Mouse (Mus musculus) lung, postnatal 25 days (tissue): ENCODE data around the gene Ttc38.
"Not testable (repeated sequence)": the region's sequence is repeated elsewhere in the genome, so short reads cannot be mapped to it uniquely, and the experiment has no call there.

Source experiments
- DNase-seq: peaks from one replicate; pipeline ENCODE4 v3.0.0; 2022; ENCODE audit warnings: low spot score

The Ttc38 gene

DNA sequence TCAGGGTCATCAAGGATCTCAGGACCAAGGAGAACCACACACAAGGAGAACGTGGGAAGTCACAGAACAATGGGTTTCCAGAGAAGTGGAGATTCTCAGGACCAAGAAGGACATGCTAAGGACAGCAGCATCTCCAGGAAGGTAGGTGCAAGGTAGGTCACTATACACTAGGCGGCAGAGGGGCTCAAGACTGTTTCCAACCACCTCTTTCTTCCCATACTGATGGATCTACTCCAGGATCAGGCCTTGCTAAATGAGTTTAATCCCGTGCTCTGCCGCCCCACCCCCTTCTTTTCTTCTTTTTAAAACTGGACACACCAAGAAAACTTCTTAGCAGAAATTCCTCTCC is 10.1 kb upstream of the Ttc38 start:
- no peak for DNase-seq

DNA sequence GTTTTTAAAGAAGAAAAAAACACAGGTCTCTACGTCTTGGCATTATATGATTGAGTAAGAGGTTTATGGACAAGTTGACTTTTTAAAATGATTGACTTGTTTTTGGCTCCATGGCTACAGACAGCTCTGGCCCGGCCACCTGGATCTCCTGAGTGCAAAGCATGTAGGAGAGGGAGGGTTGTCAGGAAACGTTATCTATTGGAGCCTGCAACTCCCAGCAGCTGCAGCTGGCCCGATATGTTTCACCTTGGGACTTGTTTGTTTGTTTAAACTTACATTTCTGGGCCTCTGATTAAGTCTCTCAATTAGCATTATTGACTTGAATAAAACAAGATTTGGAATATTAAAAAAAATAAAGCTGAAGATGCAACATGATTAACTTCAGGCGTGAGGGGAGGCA is 5.4 kb upstream of the Ttc38 start:
- DNase-seq: no peak

DNA sequence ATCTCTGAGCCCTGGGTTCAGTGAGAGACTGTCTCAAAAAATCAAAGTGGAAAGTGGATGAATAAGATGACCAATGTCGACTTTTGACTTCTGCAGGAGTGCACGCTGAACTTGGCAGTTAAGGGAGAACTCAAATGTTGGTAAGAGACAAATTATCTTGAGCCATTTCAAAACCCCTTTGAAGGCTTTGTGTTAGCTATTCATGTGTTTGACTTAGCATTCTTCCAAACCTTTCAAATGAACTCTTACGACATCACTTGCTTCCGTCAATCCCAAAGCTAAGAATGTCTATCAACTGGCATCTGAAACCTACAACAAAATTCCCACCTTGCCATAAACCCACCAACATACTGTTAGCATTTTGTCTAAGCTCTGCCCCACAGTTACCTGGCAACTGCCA is 4.0 kb upstream of the Ttc38 start:
- peak; percentile 55 for DNase-seq

DNA sequence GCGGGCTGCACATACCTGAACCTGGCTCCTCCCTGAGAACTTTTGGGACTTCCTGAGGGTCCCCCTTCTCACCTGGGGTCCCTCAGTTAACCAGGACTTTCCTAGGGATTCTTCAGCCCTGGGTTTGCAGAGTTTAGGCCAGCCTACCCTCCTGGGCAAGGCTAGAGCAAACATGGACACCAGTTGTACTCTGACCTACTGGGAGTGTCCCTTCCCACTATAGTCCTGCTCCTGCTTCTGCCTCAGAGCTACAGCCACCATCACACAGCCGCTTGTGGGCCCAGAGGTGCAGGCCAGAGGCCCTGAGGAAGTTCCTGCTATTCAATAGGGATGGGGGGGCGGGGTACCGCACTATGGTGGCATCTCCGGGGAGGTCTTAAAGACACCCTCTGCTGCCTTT is 2.6 kb upstream of the Ttc38 start:
- DNase-seq: no peak

DNA sequence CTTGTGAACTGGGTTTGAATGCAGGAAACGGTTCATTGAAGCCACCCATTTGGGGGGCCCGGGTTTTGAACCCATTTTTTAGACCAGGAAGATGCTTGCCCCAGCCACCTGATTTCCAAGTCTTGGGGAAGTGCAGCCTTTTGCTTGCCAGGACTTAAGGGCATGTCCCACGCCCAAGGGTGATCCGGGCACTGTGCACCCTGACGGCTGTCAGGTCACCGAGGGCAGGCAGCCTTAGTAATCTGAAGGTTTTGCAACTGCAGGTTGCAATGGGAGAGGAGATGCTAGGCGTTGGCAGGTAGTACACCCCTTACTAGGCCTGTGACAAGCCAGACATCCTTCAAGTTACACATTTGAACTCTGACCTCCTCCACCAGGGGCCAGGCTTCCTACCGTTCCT is 493 bp downstream of the Ttc38 start:
- DNase-seq: no peak

DNA sequence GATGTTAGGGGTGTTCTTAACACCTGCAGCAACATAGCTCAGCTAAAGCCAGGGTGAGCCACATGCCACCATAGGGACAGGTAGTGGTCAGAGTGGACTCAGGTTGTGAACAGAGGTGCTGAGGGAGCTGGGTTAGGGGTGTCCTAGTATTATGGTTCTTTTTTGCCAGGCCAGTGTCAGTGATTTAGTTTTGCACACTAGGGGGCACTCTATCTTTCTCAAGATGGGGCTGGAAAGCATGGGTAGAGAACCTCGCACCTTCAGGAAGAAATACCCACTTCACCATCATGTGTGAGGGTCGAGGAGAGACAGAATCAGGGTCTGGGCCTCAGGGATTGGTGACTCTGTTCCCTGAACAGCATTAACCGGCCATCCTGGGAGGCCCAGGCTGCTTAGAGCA is 3.2 kb downstream of the Ttc38 start:
- DNase-seq: no peak

DNA sequence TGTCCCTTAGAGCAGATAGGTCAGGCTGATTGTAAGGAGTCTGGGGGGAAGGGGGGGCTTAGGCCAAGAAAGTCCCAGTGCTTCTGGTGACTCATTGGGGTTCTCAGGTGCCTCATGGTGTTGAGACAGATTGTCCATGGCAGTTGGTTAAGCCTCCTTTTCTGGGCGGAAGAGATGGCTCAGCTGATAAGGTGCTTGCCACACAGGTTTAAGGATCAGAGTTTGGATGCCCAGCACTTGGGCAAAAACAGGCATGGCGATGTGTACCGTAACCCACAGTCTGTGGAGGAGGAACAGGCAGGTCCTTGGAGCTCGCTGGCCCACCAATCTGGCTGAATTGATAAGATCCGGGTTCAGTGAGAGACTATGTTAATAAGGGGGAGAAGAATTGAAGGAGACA is 4.8 kb downstream of the Ttc38 start:
- no peak for DNase-seq

DNA sequence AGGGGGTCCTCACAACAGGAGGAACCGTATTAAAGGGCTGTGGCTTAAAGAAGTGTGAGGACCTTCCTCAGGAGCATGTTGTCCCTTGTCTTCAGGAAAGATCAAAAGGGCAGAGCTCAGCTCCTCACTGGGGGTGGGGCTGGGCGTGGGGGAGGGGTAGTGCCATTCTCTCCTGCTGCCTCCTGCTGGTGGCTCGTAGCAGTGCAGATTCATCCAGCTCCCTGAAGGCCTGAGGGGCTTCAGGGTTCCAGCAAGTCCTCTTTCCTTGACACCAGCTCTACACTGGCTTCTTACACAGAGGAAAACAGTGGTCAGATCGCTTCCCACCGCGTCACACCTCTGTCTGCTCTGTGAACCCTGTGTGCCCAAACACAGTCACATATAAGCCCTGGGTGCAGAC is 8.9 kb downstream of the Ttc38 start:
- DNase-seq: no peak

DNA sequence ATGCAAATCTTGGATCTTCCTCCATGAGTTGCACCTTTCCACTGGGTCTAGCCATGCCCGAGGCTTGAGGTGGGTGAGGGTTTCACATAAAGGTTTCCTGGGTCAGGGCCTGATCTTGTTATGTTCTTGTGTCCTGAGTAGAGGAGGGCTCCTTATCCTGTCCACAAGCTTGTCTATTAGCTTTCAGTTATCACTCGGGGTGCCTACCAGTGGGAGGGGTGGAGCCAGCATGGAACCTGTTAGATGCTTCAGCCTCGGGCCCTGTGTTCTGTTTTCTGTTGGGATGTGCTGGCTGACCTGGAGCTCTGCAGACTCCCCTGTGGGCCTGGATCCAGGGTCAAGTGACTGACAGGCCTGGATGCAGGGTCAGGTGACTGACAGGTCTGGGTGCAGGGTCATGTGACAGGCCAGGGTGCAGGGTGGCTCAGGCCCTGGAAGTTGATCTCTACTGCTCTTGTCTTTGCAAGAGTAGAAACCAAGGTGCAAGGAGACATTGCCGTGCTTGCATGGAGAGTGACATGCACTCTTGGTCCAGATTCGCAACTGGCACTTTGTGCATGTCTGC is 9.8 kb downstream of the Ttc38 start:
- no peak for DNase-seq

DNA sequence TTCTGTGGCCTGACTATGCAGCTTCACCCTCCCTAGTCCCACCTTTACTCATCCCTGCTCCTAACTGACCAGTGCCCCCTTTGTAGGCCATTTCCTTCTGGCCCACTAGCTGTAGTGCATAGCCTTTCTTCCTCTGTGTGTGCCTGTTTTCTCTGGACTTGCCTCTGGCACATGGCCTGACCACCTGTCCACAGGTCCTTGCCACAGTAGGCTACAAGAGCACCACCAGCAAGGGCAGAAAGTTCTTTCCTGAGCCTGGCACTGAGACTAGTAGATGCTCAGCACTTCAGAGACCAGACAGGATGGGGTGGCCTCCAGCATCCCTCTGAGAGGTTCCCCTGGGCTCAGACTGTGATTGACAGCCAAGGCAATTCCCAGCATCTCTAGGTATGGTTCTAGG is 13.0 kb downstream of the Ttc38 start:
- DNase-seq: no peak

DNA sequence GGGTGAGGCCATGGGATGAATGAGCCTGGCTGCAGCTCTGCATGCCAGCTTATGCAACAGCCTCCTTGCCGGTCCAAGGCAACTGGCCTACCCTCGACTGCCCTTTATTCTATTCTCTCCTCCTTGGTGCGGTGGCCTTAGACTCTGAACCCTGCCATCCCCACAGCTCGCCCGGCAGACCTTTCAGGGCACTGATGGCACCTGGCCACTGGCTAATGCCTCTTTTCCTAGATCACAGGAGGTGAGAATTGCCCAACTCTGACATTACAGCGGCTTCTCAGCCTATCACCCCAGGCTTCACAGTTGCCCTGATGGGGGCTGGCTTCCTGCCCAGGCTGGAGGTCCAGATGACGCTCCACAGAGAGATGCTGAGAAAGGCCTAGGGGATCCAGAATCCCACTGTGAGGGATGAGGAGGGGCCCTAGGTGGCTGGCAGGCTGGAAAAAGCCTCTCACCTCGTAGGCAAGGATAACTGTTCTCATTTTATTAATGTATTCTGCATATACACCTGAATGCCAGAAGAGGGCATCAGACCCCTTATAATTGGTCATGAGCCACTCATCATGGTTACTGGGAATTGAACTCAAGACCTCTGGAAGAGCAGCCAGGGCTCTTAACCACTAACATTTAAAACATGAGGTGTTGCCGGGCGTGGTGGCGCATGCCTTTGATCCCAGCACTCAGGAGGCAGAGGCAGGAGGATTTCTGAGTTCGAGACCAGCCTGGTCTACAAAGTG is 19.7 kb downstream of the Ttc38 start:
- no peak for DNase-seq

DNA sequence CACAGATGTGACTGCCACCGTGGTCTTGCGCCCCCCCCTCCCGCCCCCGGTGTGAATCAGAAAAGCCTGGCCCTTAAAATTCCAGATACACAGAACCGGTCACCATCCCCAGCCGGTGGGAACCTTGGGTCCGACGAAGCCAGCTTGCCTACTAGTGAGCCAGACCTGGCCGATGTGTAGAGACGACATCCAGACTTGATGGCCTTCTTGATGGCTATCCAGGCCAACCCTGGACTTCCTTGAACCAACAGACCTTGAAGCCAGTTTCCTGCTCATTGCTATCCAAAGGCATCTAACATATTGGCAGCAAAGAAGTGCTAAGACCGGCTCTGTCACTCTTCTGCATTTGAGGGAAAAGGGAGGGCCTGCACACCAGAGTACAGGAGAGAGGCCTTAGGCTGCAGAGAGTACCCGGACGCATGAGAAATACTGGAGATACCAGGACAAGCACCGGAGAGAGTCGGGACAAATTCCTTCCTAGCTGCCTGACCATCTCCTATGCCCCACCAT is 26.9 kb downstream of the Ttc38 start:
- DNase-seq: no peak

DNA sequence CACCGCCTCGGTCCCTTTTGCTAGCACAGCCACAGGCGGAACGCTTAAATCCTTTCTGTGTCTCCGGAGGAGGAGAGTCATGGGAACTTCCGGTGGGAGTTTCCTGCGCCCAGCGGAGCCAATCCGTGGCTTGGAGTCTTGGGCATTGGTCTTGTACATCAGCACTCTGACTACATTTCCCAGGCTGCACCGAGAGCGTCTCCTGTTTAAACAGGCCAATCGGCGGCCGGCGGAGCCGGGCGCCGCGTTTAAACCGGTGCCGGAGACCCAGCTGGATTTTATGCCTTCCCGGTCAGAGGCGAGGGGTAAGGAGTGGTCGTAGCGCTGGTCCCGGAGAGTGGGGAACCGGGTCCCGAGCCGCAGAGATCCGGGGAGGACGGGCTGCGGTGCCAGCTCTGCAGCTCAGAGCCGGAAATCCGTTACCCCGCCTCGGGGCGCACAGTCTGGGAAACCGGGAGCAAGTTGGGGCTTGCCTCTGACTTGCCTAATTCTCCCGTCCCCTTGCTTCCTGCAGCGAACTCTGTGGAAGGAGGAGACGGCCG is 27.5 kb downstream of the Ttc38 start, which contains the start of gene Gtse1:
Gtse1 (plus strand) TSS at position 256 of the 542 bp plus-strand sequence.
- peak; percentile 97 for DNase-seq

DNA sequence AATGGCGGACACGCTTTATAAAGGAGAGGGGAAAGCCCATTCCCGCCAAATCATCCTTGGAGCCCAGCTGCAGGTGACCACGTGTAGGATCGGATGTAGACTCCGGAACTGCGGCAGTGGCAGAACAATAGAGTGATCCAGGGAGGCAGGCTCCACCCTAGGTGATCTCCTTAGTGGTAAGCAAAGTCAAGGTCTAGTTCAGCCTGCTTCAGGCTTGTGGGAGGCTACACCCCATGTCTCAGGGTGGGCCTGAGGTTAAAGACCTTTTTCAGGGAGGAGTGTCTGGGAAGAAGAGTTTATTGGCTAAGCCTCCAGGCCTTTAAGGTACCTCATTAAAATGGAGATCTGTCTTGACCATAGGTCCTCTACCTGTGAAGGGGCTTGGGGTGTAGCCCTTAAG is 33.8 kb downstream of the Ttc38 start:
- not testable (repeated sequence) for DNase-seq

DNA sequence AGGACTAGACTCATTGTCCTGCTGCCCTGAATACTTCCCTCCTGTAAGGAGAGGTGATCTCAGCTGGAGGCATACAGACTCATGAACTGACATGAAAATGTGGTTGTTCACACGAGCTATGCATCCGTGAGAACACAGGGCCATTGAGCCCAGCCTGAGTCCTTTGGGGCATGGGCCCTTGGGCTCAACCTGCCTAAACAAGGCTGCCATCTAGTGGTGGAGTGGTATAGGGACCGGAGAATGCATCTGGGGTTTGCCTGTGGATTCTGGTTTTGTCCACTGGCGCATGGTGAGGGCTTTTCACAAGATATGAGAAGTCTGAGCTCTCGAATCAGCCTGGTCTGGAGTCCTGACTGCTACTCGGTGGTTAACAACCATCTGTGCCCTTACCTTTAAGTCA is 35.6 kb downstream of the Ttc38 start:
- peak; percentile 80 for DNase-seq

DNA sequence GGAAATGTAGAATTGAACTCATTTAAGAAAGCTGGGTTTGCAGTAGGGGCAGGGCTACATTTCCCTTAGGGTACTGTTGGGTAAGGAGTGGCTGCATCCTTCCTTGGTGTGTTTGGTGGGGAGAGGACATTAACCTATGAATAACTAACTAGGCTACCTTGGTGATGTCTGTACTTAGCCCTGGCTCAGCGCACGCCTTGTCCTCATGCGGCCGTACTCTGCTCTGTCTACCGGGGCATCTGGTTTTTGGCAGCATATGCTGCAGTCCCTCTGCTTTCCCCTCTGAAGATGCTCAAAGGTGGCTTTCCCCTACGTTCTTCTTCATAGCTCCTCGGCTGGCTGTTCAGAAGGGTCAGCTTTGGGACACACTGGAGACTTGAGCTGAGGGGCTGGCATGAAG is 45.2 kb downstream of the Ttc38 start:
- DNase-seq: no peak

DNA sequence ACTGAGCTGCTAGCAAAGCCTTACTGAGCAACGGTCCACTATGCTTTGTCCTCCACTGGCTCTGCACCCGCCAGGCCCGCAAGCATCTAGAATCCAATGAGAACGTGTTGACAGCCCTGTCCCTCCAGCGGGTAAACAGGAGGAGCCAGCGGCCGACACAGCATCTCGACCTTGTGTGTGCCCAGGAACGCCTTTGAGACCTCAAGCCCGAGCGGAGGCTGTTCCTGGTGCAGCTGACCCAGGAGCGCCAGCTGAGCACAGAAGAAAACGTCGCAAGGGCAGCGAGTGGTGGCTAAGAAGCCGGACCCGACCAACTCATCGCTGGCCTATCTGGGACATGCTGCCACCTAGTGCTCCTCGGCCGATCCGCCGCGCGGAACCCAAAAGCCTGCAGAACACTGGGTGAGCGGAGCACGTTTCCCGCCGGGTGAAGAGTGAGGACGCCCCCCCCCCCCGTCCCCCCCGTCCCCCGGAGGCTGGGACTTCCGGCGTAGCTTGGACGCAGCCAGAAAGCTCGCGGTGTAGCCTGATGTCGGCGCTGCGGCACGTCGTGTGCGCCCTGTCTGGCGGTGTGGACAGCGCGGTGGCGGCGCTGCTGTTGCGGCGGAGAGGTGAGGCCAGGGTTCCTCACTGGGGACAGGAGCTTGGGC is 46.9 kb downstream of the Ttc38 start, which contains the start of gene Trmu:
Trmu (plus strand) TSS at position 465 of the 650 bp plus-strand sequence.
- peak; percentile 93 for DNase-seq

DNA sequence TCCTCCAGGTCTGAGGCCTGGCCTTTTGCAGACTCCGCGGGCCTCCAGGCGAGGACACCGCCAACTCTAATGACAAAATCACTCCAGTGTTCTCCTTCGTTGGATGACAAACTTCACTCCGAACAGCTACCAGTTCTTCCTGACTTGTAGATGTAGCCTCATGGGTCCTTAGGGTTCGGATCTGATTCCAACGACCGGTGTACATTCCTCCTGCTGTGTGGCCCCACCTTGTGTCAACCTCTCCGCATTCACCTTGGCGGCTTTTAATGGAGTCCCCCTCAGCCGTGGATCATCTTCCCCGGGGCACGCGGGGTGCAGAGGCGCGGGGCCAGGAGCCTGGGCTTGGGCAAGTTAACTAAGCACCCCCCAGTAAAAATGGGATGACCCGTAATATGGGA is 47.4 kb downstream of the Ttc38 start:
- DNase-seq: peak; percentile 2

DNA sequence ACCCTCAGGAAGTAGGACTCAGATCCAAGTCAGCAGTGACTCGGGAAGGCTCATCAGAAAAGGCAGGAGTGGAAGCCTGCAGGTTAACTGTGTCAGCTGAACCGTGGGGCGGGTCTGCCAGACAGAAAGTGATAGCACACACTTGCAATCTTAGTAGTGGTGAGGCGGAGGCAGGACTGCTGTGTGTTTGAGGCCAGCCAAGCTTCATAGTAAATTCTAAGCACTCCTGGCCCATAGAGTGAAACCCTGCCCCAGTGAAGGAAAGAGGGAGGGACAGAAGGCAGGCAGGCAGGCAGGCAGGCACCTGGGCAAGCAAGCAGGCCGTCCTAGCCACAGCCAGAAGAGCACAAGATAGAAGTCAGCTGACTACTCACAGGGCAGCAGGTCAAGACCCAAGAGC is 53.5 kb downstream of the Ttc38 start:
- no peak for DNase-seq

DNA sequence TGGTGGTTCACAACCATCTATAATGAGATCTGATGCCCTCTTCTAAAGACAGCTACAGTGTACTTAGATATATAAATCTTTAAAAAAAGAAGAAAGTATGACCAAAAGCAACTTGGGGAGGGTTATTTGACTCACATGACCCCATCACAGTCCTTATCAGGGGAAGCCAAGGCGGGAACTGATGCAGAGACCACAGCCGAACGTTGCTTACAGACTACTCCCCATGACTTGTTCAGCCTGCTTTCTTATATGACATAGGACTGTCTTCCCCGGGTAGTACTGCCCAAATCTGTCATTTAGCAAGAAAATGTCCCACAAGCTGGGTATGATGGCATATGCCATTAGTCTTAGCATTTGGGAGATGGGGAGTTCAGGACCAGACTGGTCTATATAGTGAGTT is 57.1 kb downstream of the Ttc38 start:
- DNase-seq: no peak

DNA sequence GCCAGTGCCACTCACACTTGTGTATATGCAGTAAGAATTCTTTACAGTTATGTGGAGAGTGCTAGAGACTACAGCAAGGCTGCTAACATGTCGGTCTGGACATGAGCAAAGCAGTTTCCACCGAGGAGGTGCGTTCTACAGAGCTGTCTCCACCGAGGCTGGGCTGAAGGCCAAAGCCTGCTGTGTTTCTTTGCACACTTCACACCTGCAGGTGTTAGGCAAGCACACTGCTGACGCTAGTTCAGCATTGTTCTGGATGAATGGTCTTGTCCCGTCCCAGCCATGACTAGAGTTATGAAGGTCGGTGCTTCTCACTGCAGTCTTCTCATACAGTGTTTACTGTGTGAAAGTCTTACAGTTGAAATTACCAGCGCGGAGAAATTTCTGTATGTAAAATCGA is 59.9 kb downstream of the Ttc38 start:
- DNase-seq: peak; percentile 10

DNA sequence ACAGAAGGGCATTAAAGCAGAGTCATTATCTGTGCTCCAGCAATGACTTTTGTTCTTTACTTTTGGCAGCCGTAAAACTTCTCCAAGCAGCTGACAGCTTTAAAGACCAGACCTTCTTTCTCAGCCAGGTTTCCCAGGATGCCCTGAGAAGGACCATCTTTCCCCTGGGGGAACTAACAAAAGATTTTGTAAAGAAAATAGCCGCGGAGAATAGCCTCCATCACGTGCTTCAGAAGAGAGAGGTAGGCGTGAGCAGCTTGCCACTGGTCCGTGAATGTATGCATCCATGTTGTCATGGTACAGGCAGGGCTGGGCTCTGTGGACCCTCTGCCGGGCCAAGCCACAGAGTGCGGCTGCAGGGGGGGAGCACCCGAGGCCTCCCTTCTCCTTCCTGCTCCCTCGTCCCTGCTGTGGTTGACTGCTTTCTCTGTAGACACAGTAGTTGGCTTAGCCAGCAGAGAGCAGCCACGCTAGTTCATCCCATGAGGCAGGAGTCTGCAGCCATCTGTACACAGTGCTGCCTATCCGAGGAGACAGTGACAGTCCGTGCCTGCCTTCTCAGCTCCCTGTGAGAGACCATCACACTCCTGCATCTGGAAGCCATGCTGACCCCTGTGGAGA is 60.5 kb downstream of the Ttc38 start:
- DNase-seq: no peak

DNA sequence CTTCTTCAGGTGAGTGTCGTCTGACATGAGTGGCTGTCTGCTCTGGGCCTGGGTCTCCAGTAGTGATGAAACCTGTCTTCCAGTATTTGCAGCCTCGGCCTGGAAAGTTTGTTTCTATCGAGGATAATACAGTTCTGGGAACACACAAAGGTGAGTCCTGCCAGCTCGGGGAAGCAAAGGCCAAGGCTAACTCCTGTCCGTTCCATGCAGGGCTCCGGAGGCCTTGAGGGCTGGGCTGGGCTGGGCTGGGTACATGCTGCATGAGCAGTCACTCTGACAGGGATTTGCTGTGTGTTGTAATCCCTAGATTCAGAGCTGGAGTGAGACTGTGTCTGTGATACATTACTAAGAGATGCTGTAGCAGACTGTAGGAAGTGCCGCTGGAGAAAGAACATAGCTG is 61.8 kb downstream of the Ttc38 start:
- DNase-seq: no peak
